Mouse (Mus musculus): Measurements from ENCODE around the gene Mettl1. TPM values are rescaled to one million over a fixed set of nuclear protein-coding genes. Genes with fewer than 3 reads are reported as not detected.
A peak's percentile ranks its signal among the peaks of the same experiment; 100 is the strongest.

The Mettl1 gene
- polyA plus RNA-seq, 1 experiment from 2014 or later: 58.6 TPM

MicroRNAs within 50 kb of the gene (microRNA counts, 519-probe panel; counts per million panel counts)
- microRNA mmu-miR-26a: 2,555 counts per million, percentile 53 among the panel's probes with 10 or more counts
- not detected for microRNA mmu-miR-546

Small RNA genes within 50 kb of the gene (microRNA-seq; reads per million reads assigned to microRNA genes)
- 48.9 reads per million, percentile 41 among the genes with 10 or more reads in this experiment for gene Mir26a-2
- gene Mir546: not detected

Other genes starting within 250 kb of the Mettl1 start
- gene Atp23, start 140.1 kb upstream of the Mettl1 start, polyA plus RNA-seq (2015; fragmentation: Nextera tagmentation; extraction: Ambion mirVana): 14.3 and 14.5 TPM in 2 replicates
- 72.2 and 85.8 TPM in 2 replicates for gene Ctdsp2, start 62.7 kb upstream of the Mettl1 start, polyA plus RNA-seq (2015; fragmentation: Nextera tagmentation; extraction: Ambion mirVana)
- gene Avil, start 40.7 kb upstream of the Mettl1 start, polyA plus RNA-seq (2015; fragmentation: Nextera tagmentation; extraction: Ambion mirVana): 0.50 and 0.71 TPM in 2 replicates
- gene Tsfm, start 10.6 kb upstream of the Mettl1 start, polyA plus RNA-seq (2015; fragmentation: Nextera tagmentation; extraction: Ambion mirVana): 69.6 and 71.6 TPM in 2 replicates
- 1.9 and 2.0 TPM in 2 replicates for gene Eef1akmt3, start 99 bp downstream of the Mettl1 start, polyA plus RNA-seq (2015; fragmentation: Nextera tagmentation; extraction: Ambion mirVana)
- gene Cyp27b1, start 6.8 kb downstream of the Mettl1 start, polyA plus RNA-seq (2015; fragmentation: Nextera tagmentation; extraction: Ambion mirVana): 0.12 and 0.32 TPM in 2 replicates
- 1.2 and 1.7 TPM in 2 replicates for gene March9, start 18.8 kb downstream of the Mettl1 start, polyA plus RNA-seq (2015; fragmentation: Nextera tagmentation; extraction: Ambion mirVana)
- 1,296 and 1,322 TPM in 2 replicates for gene Cdk4, start 22.1 kb downstream of the Mettl1 start, polyA plus RNA-seq (2015; fragmentation: Nextera tagmentation; extraction: Ambion mirVana)
- gene Tspan31, start 28.9 kb downstream of the Mettl1 start, polyA plus RNA-seq (2015; fragmentation: Nextera tagmentation; extraction: Ambion mirVana): 161 and 175 TPM in 2 replicates
- gene Agap2, start 33.9 kb downstream of the Mettl1 start, polyA plus RNA-seq (2015; fragmentation: Nextera tagmentation; extraction: Ambion mirVana): 0.10 and 0.72 TPM in 2 replicates
- gene Os9, start 79.7 kb downstream of the Mettl1 start, polyA plus RNA-seq (2015; fragmentation: Nextera tagmentation; extraction: Ambion mirVana): 103 and 110 TPM in 2 replicates
- 12.3 and 12.4 TPM in 2 replicates for gene B4galnt1, start 123.8 kb downstream of the Mettl1 start, polyA plus RNA-seq (2015; fragmentation: Nextera tagmentation; extraction: Ambion mirVana)
- gene Slc26a10, start 139.2 kb downstream of the Mettl1 start, polyA plus RNA-seq (2015; fragmentation: Nextera tagmentation; extraction: Ambion mirVana): 1.2 and 1.7 TPM in 2 replicates
- 115 and 118 TPM in 2 replicates for gene Arhgef25, start 148.7 kb downstream of the Mettl1 start, polyA plus RNA-seq (2015; fragmentation: Nextera tagmentation; extraction: Ambion mirVana)
- gene Dtx3, start 154.3 kb downstream of the Mettl1 start, polyA plus RNA-seq (2015; fragmentation: Nextera tagmentation; extraction: Ambion mirVana): 140 and 144 TPM in 2 replicates
- gene Pip4k2c, start 170.2 kb downstream of the Mettl1 start, polyA plus RNA-seq (2015; fragmentation: Nextera tagmentation; extraction: Ambion mirVana): 27.8 and 29.8 TPM in 2 replicates
- gene Kif5a, start 221.9 kb downstream of the Mettl1 start, polyA plus RNA-seq (2015; fragmentation: Nextera tagmentation; extraction: Ambion mirVana): 2.5 TPM in 2 replicates
- gene Dctn2, start 225.0 kb downstream of the Mettl1 start, polyA plus RNA-seq (2015; fragmentation: Nextera tagmentation; extraction: Ambion mirVana): 185 and 190 TPM in 2 replicates
- 14.1 and 16.2 TPM in 2 replicates for gene Mbd6, start 247.6 kb downstream of the Mettl1 start, polyA plus RNA-seq (2015; fragmentation: Nextera tagmentation; extraction: Ambion mirVana)